Mouse (Mus musculus): Measurements from ENCODE around the gene Stk40.

DNA sequence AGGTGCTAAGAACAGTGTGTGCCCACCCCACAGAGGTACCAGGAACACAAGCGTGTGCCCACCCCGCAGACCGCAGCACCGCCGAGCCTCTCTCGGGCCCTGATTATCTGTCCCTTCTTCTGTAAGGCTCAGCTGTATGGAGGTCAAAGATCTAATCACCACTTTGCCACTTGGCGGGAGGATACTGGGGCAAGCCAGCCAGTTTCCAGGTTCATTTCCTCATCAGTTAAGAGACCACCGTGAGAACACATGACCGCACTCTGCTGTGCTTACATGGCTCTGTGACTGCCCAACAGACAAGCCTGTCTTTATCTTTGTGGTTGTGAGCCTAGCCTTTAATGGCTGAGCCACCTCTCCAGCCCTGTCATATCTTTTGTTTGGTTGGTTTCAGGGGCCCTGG lies 20.7 kb upstream of the Stk40 start:
- TF ChIP-seq EP300 (IDR thresholded peaks at IDR 0.05; ENCODE audit: low read depth) (no peak), CTCF (IDR thresholded peaks at IDR 0.05; ENCODE audit: low read depth) (no peak)

Data from heart, postnatal 0 days (tissue).